Mouse (Mus musculus) forebrain, embryonic 11.5 days (tissue): Measurements from ENCODE around the gene Gramd1b. TPM values are rescaled to one million over a fixed set of nuclear protein-coding genes. Genes with fewer than 3 reads are reported as not detected.

ENCODE experiments used
- ATAC-seq: fragments of 200-750 bp; cut with Nextera tagmentation; replicated peaks from 2 replicates; pipeline ENCODE4 v1.8.0; 2017; ENCODE audit warnings: moderate TSS enrichment; ENCODE audit not compliant: low FRiP score
- DNase-seq: peaks from one replicate; pipeline ENCODE4 v3.0.0-alpha.2; 2017; ENCODE audit warnings: low spot score
- H3K27ac ChIP-seq: fragments of 300-500 bp; sonication (generic); 2 replicates; pipeline ENCODE4 v1.5.1; 2014; ENCODE audit warnings: low read depth, low read length
- H3K27me3 ChIP-seq: fragments of 300-500 bp; sonication (generic); 2 replicates; pipeline ENCODE4 v1.6.1; 2014; ENCODE audit warnings: mild to moderate bottlenecking, low read length, mixed read lengths; ENCODE audit not compliant: control insufficient read depth, insufficient read depth
- H3K36me3 ChIP-seq: fragments of 300-500 bp; sonication (generic); 2 replicates; pipeline ENCODE4 v1.6.1; 2014; ENCODE audit warnings: mild to moderate bottlenecking, low read length, moderate library complexity, mixed read lengths; ENCODE audit not compliant: control insufficient read depth, insufficient read depth
- H3K4me1 ChIP-seq: fragments of 300-500 bp; sonication (generic); replicated peaks from 2 replicates; pipeline ENCODE4 v1.6.1; 2014; ENCODE audit warnings: low read length, mixed read lengths; ENCODE audit not compliant: control insufficient read depth, insufficient read depth
- H3K4me2 ChIP-seq: fragments of 300-500 bp; sonication (generic); 2 replicates; pipeline ENCODE4 v1.6.1; 2014; ENCODE audit warnings: low read depth, mild to moderate bottlenecking, low read length, moderate library complexity, mixed read lengths; ENCODE audit not compliant: severe bottlenecking
- H3K4me3 ChIP-seq: fragments of 300-500 bp; sonication (generic); 2 replicates; pipeline ENCODE4 v1.5.1; 2014; ENCODE audit warnings: low read depth, low read length
- H3K9ac ChIP-seq: fragments of 300-500 bp; sonication (generic); 2 replicates; pipeline ENCODE4 v1.6.1; 2014; ENCODE audit warnings: low read length
- H3K9me3 ChIP-seq: fragments of 300-500 bp; sonication (generic); 2 replicates; pipeline ENCODE4 v1.6.1; 2016; ENCODE audit warnings: low read length, mixed read lengths; ENCODE audit not compliant: control insufficient read depth
- WGBS: fragments of 180-500 bp; shearing (Covaris S2); extraction: QIAGEN DNeasy Blood & Tissue Kit; methylation state at CpG from one replicate; pipeline ENCODE4 v1.1.7; 2014; 5-methylcytosine and 5-hydroxymethylcytosine counted together
- polyA plus RNA-seq: library from polyadenylated mRNA; unstranded; fragments of >200 nt; fragmentation: Nextera tagmentation; extraction: Ambion mirVana; gene quantifications from 2 replicates; pipeline ENCODE4 v1.2.1, GENCODE M21; 2014

The Gramd1b gene
- polyA plus RNA-seq, 1 experiment from 2014 or later, result 3.9 TPM

DNA sequence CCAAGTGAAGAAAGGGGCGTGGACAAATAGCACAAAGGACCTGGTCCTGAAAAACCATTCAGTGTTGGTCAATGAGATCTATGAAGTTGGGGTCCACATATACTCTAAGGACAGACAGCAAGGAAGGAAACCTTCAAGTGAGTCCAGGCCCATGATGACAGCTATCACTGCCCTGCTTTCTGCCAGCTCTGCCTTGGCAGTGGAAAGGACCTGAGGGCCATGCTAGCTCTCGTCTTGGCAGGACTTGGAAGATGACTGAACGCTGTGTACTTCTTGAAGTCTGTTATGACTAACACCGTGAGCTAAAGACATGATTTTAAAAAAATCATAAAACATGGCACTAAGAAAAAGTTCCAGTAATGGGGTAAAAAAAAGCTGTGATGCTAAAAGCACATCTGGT lies 213.4 kb downstream of the Gramd1b start:
- Histone ChIP-seq H3K9ac (no peak overlapping the region), H3K36me3 (no peaks in the 10 kb centered on the region), H3K4me1 (no peaks in the 10 kb centered on the region), H3K27ac (no peak overlapping the region), H3K9me3 (no peaks in the 10 kb centered on the region), H3K27me3 (no peaks in the 10 kb centered on the region), H3K4me3 (no peak overlapping the region), H3K4me2 (no peak overlapping the region)
- WGBS, result 91% methylated on average over 4 of the region's 4 CpGs
- no peak for ATAC-seq
- DNase-seq, result no peak

DNA sequence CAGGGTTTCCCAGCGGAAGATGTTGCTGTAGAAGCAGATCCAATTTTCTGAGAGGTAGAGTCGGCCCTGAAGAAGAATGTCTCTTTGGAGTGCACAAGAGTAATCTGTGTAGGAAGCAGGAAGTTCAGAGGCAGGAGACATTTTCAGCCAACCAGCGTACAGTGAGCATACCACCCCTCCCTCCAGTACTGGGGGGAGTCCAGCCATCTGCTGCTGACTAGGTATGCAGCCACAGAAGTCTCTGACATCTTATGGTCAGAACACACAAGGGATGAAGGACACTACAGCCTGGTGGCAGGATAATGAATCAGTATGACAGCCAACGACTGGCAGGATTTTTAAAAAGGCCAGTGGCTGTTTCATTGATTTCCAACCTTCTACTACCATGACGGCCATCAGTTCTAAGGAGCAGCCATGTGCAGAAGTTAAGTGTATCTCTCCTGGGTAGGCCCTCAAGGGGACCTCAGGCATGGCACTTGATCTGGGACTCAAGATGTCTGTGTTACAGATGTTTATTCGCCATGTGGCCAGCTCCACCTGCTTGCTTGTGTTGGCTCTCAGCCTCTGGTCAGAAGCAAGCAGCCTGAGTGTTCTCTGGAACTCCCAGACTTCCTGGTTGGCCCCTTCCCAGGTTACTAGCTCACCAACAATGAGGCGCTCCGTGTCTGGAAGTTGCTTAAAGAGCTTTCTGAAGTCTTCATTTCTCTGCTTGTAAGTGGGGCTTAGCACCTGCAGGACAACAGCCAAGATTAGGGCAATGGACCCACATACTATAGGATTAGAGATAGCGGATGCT lies 214.1 kb downstream of the Gramd1b start:
- ATAC-seq (no peak), DNase-seq (no peak)
- H3K4me2 ChIP-seq, result no peak overlapping the region
- no peaks in the 10 kb centered on the region for H3K36me3 ChIP-seq
- no peak overlapping the region for H3K9ac ChIP-seq
- 84% methylated on average over 9 of the region's 9 CpGs for WGBS
- no peaks in the 10 kb centered on the region for H3K4me1 ChIP-seq
- H3K4me3 ChIP-seq, result no peak overlapping the region
- H3K27ac ChIP-seq, result no peak overlapping the region
- H3K27me3 ChIP-seq, result no peaks in the 10 kb centered on the region
- H3K9me3 ChIP-seq, result no peaks in the 10 kb centered on the region

DNA sequence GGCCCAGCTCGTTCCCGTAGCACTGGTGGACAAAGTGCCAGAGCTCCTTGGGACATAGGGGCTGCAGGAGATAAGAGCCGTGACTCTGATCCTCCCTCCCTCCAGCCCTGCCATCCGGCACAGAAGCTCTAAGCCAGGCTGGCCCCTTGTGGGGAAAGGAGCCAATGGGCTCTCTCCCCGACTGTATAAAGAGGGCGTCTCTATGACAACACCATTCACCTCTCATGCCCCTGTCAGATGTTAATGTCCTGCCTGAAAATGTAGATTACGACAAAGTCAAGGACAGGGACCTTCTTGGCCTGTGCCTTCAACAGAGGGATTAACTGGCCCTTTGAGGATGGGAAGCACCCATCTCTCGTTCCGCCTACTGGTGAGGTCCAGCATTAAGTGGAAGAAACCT lies 219.4 kb downstream of the Gramd1b start:
- Histone ChIP-seq H3K4me2 (no peak overlapping the region), H3K27ac (no peak overlapping the region), H3K9me3 (no peaks in the 10 kb centered on the region), H3K4me1 (no peaks in the 10 kb centered on the region), H3K36me3 (no peaks in the 10 kb centered on the region), H3K9ac (no peak overlapping the region), H3K27me3 (no peaks in the 10 kb centered on the region), H3K4me3 (no peak overlapping the region)
- 76% methylated on average over 9 of the region's 9 CpGs for WGBS
- ATAC-seq (no peak), DNase-seq (no peak)

DNA sequence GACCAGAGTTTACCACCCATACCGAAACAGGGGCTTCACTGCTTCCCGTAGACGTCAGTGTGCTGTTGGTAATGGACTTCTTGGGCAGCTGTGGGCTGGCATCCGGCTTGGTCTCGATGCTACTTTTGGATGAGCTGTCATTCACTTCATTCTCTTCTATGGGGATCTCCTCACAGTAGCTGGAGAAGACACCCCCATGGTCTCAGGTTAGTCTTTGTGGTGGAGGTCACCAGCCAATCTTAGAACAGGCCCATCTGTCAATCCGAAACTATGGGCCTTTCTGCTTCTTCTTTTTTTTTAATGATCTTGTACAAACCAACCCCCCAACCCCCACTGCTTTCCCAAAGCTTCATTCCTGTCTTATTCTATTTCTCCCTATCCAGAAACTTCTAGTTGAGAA lies 221.3 kb downstream of the Gramd1b start:
- Histone ChIP-seq H3K27ac (no peak overlapping the region), H3K4me2 (no peak overlapping the region), H3K27me3 (no peaks in the 10 kb centered on the region), H3K36me3 (no peaks in the 10 kb centered on the region), H3K9me3 (no peaks in the 10 kb centered on the region), H3K4me1 (no peaks in the 10 kb centered on the region), H3K4me3 (no peak overlapping the region), H3K9ac (no peak overlapping the region)
- DNase-seq, result no peak
- WGBS, result 89% methylated on average over 6 of the region's 6 CpGs
- no peak for ATAC-seq

DNA sequence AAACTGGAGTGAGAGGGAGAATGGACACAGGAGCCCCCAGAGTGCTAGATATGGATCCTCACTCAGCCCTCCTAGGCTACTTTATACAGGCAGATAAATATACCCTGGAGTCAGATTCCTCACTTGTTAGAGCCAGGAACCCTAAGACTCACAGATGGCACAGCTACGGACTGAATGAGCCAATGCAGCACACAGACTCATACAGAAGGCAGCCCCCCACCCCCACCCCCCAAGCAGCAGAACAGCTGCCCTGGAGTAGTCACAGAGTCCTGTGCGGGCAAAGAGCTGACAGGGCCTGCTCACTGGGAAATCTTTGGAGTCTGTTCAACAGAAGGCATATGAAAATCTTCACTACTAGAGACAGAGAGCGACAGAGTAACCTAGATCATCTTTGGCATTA lies 223.9 kb downstream of the Gramd1b start:
- H3K9me3 ChIP-seq, result no peaks in the 10 kb centered on the region

DNA sequence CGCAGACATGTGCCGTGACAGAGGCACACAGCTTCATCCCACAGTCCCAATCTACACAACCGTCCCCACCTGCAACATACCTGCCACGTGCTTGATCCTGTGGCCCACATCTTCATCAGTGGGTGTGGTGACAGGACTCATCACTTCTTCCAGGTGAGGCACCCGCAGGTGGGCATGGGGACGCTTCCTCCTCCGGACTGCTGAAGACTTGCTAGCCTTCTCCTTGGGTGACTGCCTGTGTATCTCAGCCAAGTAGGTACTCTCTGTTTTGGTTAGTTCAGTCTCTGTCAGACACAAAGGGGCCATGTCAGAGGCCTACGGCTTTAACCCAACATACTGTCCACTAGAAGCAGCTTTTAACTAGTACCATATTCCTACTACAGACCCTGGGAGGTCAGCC lies 226.9 kb downstream of the Gramd1b start:
- H3K4me2 ChIP-seq, result no peak overlapping the region
- H3K9me3 ChIP-seq, result no peaks in the 10 kb centered on the region
- no peaks in the 10 kb centered on the region for H3K4me1 ChIP-seq
- no peak overlapping the region for H3K4me3 ChIP-seq
- no peak overlapping the region for H3K9ac ChIP-seq
- ATAC-seq (no peak), DNase-seq (no peak)
- H3K27me3 ChIP-seq, result no peaks in the 10 kb centered on the region
- 93% methylated on average over 8 of the region's 8 CpGs for WGBS
- H3K36me3 ChIP-seq, result no peaks in the 10 kb centered on the region
- H3K27ac ChIP-seq, result no peak overlapping the region

More for the DNA sequence above, 223.9 kb downstream of the Gramd1b start:
- Histone ChIP-seq H3K4me2 (no peak overlapping the region), H3K4me3 (no peak overlapping the region), H3K36me3 (no peaks in the 10 kb centered on the region), H3K27ac (no peak overlapping the region), H3K9ac (no peak overlapping the region), H3K4me1 (no peaks in the 10 kb centered on the region), H3K27me3 (no peaks in the 10 kb centered on the region)
- DNase-seq (no peak), ATAC-seq (no peak)
- 93% methylated on average over 3 of the region's 3 CpGs for WGBS

DNA sequence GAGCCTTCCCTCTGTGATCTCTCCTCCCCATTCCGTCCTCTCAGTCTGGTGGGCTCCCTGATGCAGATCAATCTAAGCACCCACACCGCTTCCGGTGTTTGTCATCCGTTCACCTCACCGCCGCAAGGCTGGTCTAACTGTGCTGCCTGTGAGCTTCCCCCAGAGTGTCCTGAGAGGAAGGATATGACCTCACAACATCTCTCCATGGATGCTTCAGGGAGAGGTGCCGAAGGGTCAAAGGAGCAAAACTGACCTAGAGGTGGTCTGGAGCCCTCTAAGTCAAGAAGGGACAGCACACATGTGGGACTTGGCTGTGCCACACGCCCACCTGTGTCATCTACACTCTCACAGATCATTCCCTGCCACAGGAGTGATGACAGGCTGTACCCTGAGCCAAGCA lies 228.8 kb downstream of the Gramd1b start:
- Histone ChIP-seq H3K9ac (no peak overlapping the region), H3K4me2 (no peak overlapping the region), H3K9me3 (no peaks in the 10 kb centered on the region), H3K27me3 (no peaks in the 10 kb centered on the region), H3K4me3 (no peak overlapping the region), H3K36me3 (no peaks in the 10 kb centered on the region), H3K4me1 (no peaks in the 10 kb centered on the region), H3K27ac (no peak overlapping the region)
- ATAC-seq (no peak), DNase-seq (no peak)
- 91% methylated on average over 8 of the region's 8 CpGs for WGBS

DNA sequence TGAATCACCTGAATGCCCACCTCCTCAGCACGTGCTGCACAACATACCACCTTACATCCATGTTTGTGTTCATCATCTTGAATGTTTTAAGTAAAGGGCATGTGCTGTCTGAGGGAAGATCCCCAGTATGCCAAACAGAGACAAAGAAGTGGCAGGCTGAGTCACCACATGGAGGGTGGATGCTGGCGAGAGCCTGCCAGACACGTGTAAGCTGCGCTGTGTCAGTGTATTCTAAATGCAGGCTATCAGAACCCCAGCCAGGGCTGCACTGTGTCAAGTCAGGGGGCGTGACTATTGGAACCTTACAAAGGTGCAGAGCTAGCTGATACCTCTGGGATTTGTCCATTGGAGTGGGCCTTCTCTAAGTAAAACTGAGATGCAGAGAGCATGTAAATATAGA lies 229.7 kb downstream of the Gramd1b start:
- no peaks in the 10 kb centered on the region for H3K36me3 ChIP-seq
- H3K4me2 ChIP-seq, result no peak overlapping the region
- WGBS, result 84% methylated on average over 5 of the region's 5 CpGs
- H3K4me1 ChIP-seq, result no peaks in the 10 kb centered on the region
- H3K9ac ChIP-seq, result no peak overlapping the region
- H3K4me3 ChIP-seq, result no peak overlapping the region
- ATAC-seq (no peak), DNase-seq (no peak)
- no peak overlapping the region for H3K27ac ChIP-seq
- no peaks in the 10 kb centered on the region for H3K9me3 ChIP-seq
- H3K27me3 ChIP-seq, result no peaks in the 10 kb centered on the region
